Mouse (Mus musculus): ENCODE measurements around the gene Gpat2.

DNA sequence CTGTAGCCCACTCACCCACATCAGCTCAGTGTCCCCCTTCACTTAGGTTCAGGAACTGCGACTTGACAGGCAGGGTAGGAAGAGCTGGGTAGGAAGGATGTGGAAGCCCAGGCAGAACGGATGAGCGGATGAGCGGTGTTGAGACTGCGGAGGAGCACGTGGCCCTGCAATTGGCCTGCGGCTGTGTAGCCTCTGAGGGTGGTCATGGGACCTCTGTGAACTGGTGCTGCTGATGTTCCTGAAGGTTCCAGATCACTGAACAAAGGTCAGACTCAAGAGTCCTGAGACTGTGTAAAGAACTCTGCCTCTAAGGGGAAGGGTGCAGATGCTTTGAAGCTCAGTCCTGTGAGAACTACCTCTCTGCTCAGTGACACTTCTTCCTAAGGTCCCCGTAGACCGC lies 28.1 kb downstream of the Gpat2 start:
- TF ChIP-seq CTCF (IDR thresholded peaks at IDR 0.05; ENCODE audit: borderline replicate concordance, insufficient read depth, low read depth, low read length): no peak
- no peak for TF ChIP-seq POLR2A (IDR thresholded peaks at IDR 0.05; ENCODE audit: borderline replicate concordance, insufficient read depth, low read length)
